Comparison of ENCODE assay signal across 11 mouse cellular contexts in genomic region chr1:182518143-182518680, GRCm38 (mm10). TPM values are rescaled to one million over a fixed set of nuclear protein-coding genes. Genes with fewer than 3 reads are reported as not detected.
DNase-seq lines count a peak whose midpoint lies in the region; ATAC-seq and TF ChIP-seq lines count a peak whose summit lies in the region.
"Had no signal": no experiment of that assay in that cellular context is flagged by ENCODE, and none has a peak within 500 bp of the region (broad histone marks: within the 10 kb centered on the region; RNA-seq: fewer than 3 reads in every experiment).

No protein-coding gene starts in this region.

- 68% methylated on average over 10 of the region's 10 CpGs for WGBS in heart, embryonic 11.5 days (ENCODE audit: insufficient replicate concordance)
- WGBS in midbrain, postnatal 0 days = 55% methylated on average over 10 of the region's 10 CpGs
- 56% methylated on average over 10 of the region's 10 CpGs for WGBS in midbrain, embryonic 10.5 days
- WGBS in heart, postnatal 0 days = 81% methylated on average over 10 of the region's 10 CpGs

- intact Hi-C loops in heart, postnatal 14 days (cut with DNase I) = no loop called here

- no peak for TF ChIP-seq EP300 in heart, postnatal 0 days (IDR thresholded peaks at IDR 0.05; ENCODE audit: low read depth)

- no peaks in the 10 kb centered on the region for H3K9me3 ChIP-seq in heart, embryonic 11.5 days (replicated peaks; ENCODE audit: control insufficient read depth, low read length)
- no peaks in the 10 kb centered on the region for H3K9me3 ChIP-seq in midbrain, postnatal 0 days (ENCODE audit: low read length)
- no peaks in the 10 kb centered on the region for H3K9me3 ChIP-seq in midbrain, embryonic 10.5 days (replicated peaks)
- H3K9me3 ChIP-seq in heart, postnatal 0 days (replicated peaks; ENCODE audit: control insufficient read depth, low read length) = no peaks in the 10 kb centered on the region
- H3K9me3 ChIP-seq: neural tube, embryonic 13.5 days had no signal

- no peaks in the 10 kb centered on the region for H3K27me3 ChIP-seq in heart, embryonic 11.5 days (ENCODE audit: control insufficient read depth, insufficient read depth, low read length)
- no peaks in the 10 kb centered on the region for H3K27me3 ChIP-seq in midbrain, postnatal 0 days (ENCODE audit: insufficient read depth, low read length)
- H3K27me3 ChIP-seq in midbrain, embryonic 10.5 days (ENCODE audit: low read depth, poor library complexity, severe bottlenecking) = peaks cover 43% of the 10 kb centered on the region
- H3K27me3 ChIP-seq in heart, postnatal 0 days (ENCODE audit: control insufficient read depth, insufficient read depth, low read length) = no peaks in the 10 kb centered on the region

- TF ChIP-seq CTCF in midbrain, postnatal 0 days (IDR thresholded peaks at IDR 0.05) = no peak
- no peak for TF ChIP-seq CTCF in heart, postnatal 0 days (IDR thresholded peaks at IDR 0.05; ENCODE audit: low read depth)

- peak overlapping the region; percentile 83 for H3K4me2 ChIP-seq in heart, embryonic 11.5 days
- H3K4me2 ChIP-seq in midbrain, postnatal 0 days (ENCODE audit: low read depth, low read length, poor library complexity, severe bottlenecking) = 0 out of 2 replicates have a peak overlapping the region, but pooled peaks have one; percentile 91
- no peak overlapping the region for H3K4me2 ChIP-seq in heart, postnatal 0 days (ENCODE audit: low read depth, low read length)

- no peak overlapping the region for H3K27ac ChIP-seq in heart, embryonic 11.5 days (ENCODE audit: low read depth, low read length)
- no peak overlapping the region for H3K27ac ChIP-seq in midbrain, postnatal 0 days (ENCODE audit: low read depth, low read length)
- no peak overlapping the region for H3K27ac ChIP-seq in midbrain, embryonic 10.5 days (replicated peaks)
- peak overlapping the region; percentile 82 for H3K27ac ChIP-seq in heart, postnatal 0 days (ENCODE audit: low read depth)

- H3K4me1 ChIP-seq in heart, embryonic 11.5 days (ENCODE audit: control insufficient read depth, insufficient read depth, low read length) = peaks cover 30% of the 10 kb centered on the region
- H3K4me1 ChIP-seq in midbrain, postnatal 0 days (ENCODE audit: insufficient read depth, low read length) = peaks cover 9% of the 10 kb centered on the region
- peaks cover 36% of the 10 kb centered on the region for H3K4me1 ChIP-seq in midbrain, embryonic 10.5 days
- peaks cover 52% of the 10 kb centered on the region for H3K4me1 ChIP-seq in heart, postnatal 0 days (ENCODE audit: control insufficient read depth, insufficient read depth)

- DNase-seq in heart, postnatal 14 days = no peak
- no peak for DNase-seq in midbrain, postnatal 0 days (ENCODE audit: low spot score)
- no peak for DNase-seq in midbrain, embryonic 10.5 days (ENCODE audit: low spot score)
- DNase-seq in heart, postnatal 0 days (ENCODE audit: low spot score) = no peak
- no peak for DNase-seq in left cerebral cortex, adult 11 months (ENCODE audit: low spot score)
- no peak for DNase-seq in cerebellum, postnatal 4 days (ENCODE audit: low spot score in 2 of 2)

- no peak overlapping the region for H3K9ac ChIP-seq in heart, embryonic 11.5 days (ENCODE audit: low read depth, low read length)
- no peak overlapping the region for H3K9ac ChIP-seq in midbrain, postnatal 0 days (replicated peaks; ENCODE audit: low read length, poor library complexity, severe bottlenecking)
- peak overlapping the region; percentile 93; the same call in 1 of the 2 replicates for H3K9ac ChIP-seq in heart, postnatal 0 days (replicated peaks; ENCODE audit: low read depth, low read length)

- H3K4me3 ChIP-seq in heart, embryonic 11.5 days (ENCODE audit: low read depth, low read length) = no peak overlapping the region
- no peak overlapping the region for H3K4me3 ChIP-seq in midbrain, postnatal 0 days (ENCODE audit: low read depth, low read length)
- H3K4me3 ChIP-seq in midbrain, embryonic 10.5 days = no peak overlapping the region
- no peak overlapping the region for H3K4me3 ChIP-seq in heart, postnatal 0 days (ENCODE audit: low read depth, low read length)

- ATAC-seq in heart, embryonic 11.5 days (replicated peaks; ENCODE audit: insufficient number of reproducible peaks, low FRiP score, low TSS enrichment) = no peak
- ATAC-seq in midbrain, postnatal 0 days (ENCODE audit: low FRiP score) = no peak
- ATAC-seq in heart, postnatal 0 days (ENCODE audit: insufficient read depth, low read depth) = no peak

- H3K36me3 ChIP-seq in heart, embryonic 11.5 days (ENCODE audit: control insufficient read depth, insufficient read depth, low read length) = peaks cover 4% of the 10 kb centered on the region; the same call in 1 of the 2 replicates
- no peaks in the 10 kb centered on the region for H3K36me3 ChIP-seq in midbrain, postnatal 0 days (ENCODE audit: insufficient read depth, low read length)
- peaks cover 6% of the 10 kb centered on the region; the same call in 1 of the 2 replicates for H3K36me3 ChIP-seq in midbrain, embryonic 10.5 days
- H3K36me3 ChIP-seq in heart, postnatal 0 days (replicated peaks; ENCODE audit: control insufficient read depth, insufficient read depth, low read length) = 0 out of 2 replicates have a peak, but pooled peaks cover 4% of the 10 kb centered on the region
- H3K36me3 ChIP-seq: neural tube, embryonic 13.5 days had no signal

RNA-seq across cellular contexts. Expression of gene Capn2, which starts 0.8 kb away (rescaled TPM):
- 68.1 and 83.7 TPM in 2 replicates for polyA plus RNA-seq in heart, embryonic 11.5 days (2014; fragmentation: Nextera tagmentation; extraction: Ambion mirVana)
- 10 to 100 TPM; 69.8 to 72.5 TPM for total RNA-seq in heart, postnatal 14 days (2021)
- 84.3 and 88.2 TPM in 2 replicates for total RNA-seq in midbrain, postnatal 0 days (2014; rRNA removed)
- 78.6 and 82.1 TPM in 2 replicates for polyA plus RNA-seq in midbrain, postnatal 0 days (2015; fragmentation: Nextera tagmentation; extraction: Ambion mirVana)
- polyA plus RNA-seq in midbrain, embryonic 10.5 days (2016; fragmentation: Nextera tagmentation; extraction: Ambion mirVana) = 83.2 and 93.6 TPM in 2 replicates
- 71.2 and 85.4 TPM in 2 replicates for total RNA-seq in heart, postnatal 0 days (2014; rRNA removed; ENCODE audit: low replicate concordance)
- polyA plus RNA-seq in heart, postnatal 0 days (2015; fragmentation: Nextera tagmentation; extraction: Ambion mirVana) = 56.8 and 62.6 TPM in 2 replicates

RNA-seq across cellular contexts. Expression of gene Capn8, which starts 46.6 kb away (rescaled TPM):
- not detected in 2 replicates for polyA plus RNA-seq in heart, embryonic 11.5 days (2014; fragmentation: Nextera tagmentation; extraction: Ambion mirVana)
- not detected for total RNA-seq in heart, postnatal 14 days (2021)
- total RNA-seq in midbrain, postnatal 0 days (2014; rRNA removed) = 0.28 TPM in 1 of 2 replicates, not detected in the other
- polyA plus RNA-seq in midbrain, postnatal 0 days (2015; fragmentation: Nextera tagmentation; extraction: Ambion mirVana) = 0.11 and 0.31 TPM in 2 replicates
- polyA plus RNA-seq in midbrain, embryonic 10.5 days (2016; fragmentation: Nextera tagmentation; extraction: Ambion mirVana) = 0.05 and 0.09 TPM in 2 replicates
- total RNA-seq in heart, postnatal 0 days (2014; rRNA removed; ENCODE audit: low replicate concordance) = not detected in 2 replicates
- not detected in 2 replicates for polyA plus RNA-seq in heart, postnatal 0 days (2015; fragmentation: Nextera tagmentation; extraction: Ambion mirVana)
- total RNA-seq: gastrocnemius, postnatal 10 days; left cerebral cortex, postnatal 25 days; megakaryocyte, adult 5-6 weeks had no signal
